Mouse (Mus musculus): ENCODE data around the gene Vwa3b. TPM values are rescaled to one million over a fixed set of nuclear protein-coding genes. Genes with fewer than 3 reads are reported as not detected.

Vwa3b gene
- polyA plus RNA-seq, 1 experiment from 2014 or later = 0.29 TPM

GRCm38 (mm10) chr1:37201406-37201805 is 175.0 kb downstream of the Vwa3b start:
- ATAC-seq (replicated peaks; ENCODE audit: insufficient number of reproducible peaks, insufficient read depth, low FRiP score, low read depth) = no peak
- H3K4me2 ChIP-seq = no peak overlapping the region
- H3K4me3 ChIP-seq = no peak overlapping the region
- no peak overlapping the region for H3K27ac ChIP-seq
- no peaks in the 10 kb centered on the region for H3K9me3 ChIP-seq (replicated peaks)
- no peaks in the 10 kb centered on the region for H3K36me3 ChIP-seq
- no peak overlapping the region for H3K9ac ChIP-seq
- H3K27me3 ChIP-seq = no peaks in the 10 kb centered on the region
- 66% methylated on average over 4 of the region's 4 CpGs for WGBS
- H3K4me1 ChIP-seq (replicated peaks) = no peaks in the 10 kb centered on the region

GRCm38 (mm10) chr1:37207743-37208142 is 181.3 kb downstream of the Vwa3b start:
- Histone ChIP-seq H3K4me3 (no peak overlapping the region), H3K4me2 (no peak overlapping the region), H3K27ac (no peak overlapping the region), H3K36me3 (no peaks in the 10 kb centered on the region), H3K9ac (no peak overlapping the region), H3K9me3 (replicated peaks) (no peaks in the 10 kb centered on the region), H3K27me3 (no peaks in the 10 kb centered on the region), H3K4me1 (replicated peaks) (no peaks in the 10 kb centered on the region)
- 75% methylated on average over 8 of the region's 8 CpGs for WGBS
- ATAC-seq (replicated peaks; ENCODE audit: insufficient number of reproducible peaks, insufficient read depth, low FRiP score, low read depth) = no peak; the same call in 1 of the 2 replicates

GRCm38 (mm10) chr1:37212375-37212774 is 186.0 kb downstream of the Vwa3b start:
- no peak overlapping the region for H3K9ac ChIP-seq
- no peak overlapping the region for H3K4me3 ChIP-seq
- WGBS = 83% methylated on average over 9 of the region's 9 CpGs
- H3K36me3 ChIP-seq = no peaks in the 10 kb centered on the region
- no peak overlapping the region for H3K27ac ChIP-seq
- H3K4me2 ChIP-seq = no peak overlapping the region
- H3K9me3 ChIP-seq (replicated peaks) = no peaks in the 10 kb centered on the region
- H3K4me1 ChIP-seq (replicated peaks) = no peaks in the 10 kb centered on the region
- no peak for ATAC-seq (replicated peaks; ENCODE audit: insufficient number of reproducible peaks, insufficient read depth, low FRiP score, low read depth)
- H3K27me3 ChIP-seq = no peaks in the 10 kb centered on the region

GRCm38 (mm10) chr1:37214144-37214543 is 187.7 kb downstream of the Vwa3b start, which contains the start of gene Cnga3:
Cnga3 (plus strand) TSS chr1:37214434.
- H3K4me2 ChIP-seq = no peak within 1 kb of the TSS
- no peak within 1 kb of the TSS for H3K4me3 ChIP-seq
- no peak within 1 kb of the TSS for H3K9ac ChIP-seq
- H3K27ac ChIP-seq = no peak within 1 kb of the TSS
- no peaks in the 10 kb centered on the region for H3K4me1 ChIP-seq (replicated peaks)
- peaks cover 11% of the 10 kb centered on the region for H3K27me3 ChIP-seq
- 50% methylated on average over 1 of the region's 1 CpGs for WGBS
- no peaks in the 10 kb centered on the region for H3K36me3 ChIP-seq
- no peaks in the 10 kb centered on the region for H3K9me3 ChIP-seq (replicated peaks)
- ATAC-seq (replicated peaks; ENCODE audit: insufficient number of reproducible peaks, insufficient read depth, low FRiP score, low read depth) = no peak

DNA sequence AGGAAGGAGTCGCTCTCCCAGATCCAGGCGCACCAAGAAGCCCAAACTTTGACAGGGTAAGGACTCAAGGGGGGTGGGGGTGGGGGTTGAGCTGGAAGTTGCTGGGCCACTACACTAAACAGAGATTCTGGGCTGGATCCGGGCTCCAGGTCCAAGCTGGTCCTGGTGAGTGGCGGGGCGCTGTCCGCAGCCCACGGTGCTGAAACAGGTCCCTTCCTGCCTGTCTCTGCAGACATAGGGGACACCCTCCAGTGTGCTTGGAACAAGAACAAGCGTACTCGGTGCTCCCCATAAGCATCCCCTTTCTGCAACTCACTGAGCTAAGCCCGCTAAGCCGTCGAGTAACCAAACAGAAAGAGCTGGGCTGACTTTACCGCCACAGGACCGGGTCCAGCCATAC is 192.0 kb downstream of the Vwa3b start:
- H3K27me3 ChIP-seq = peaks cover 11% of the 10 kb centered on the region
- H3K4me3 ChIP-seq = no peak overlapping the region
- no peaks in the 10 kb centered on the region for H3K36me3 ChIP-seq
- no peaks in the 10 kb centered on the region for H3K9me3 ChIP-seq (replicated peaks)
- no peak overlapping the region for H3K9ac ChIP-seq
- ATAC-seq (replicated peaks; ENCODE audit: insufficient number of reproducible peaks, insufficient read depth, low FRiP score, low read depth) = no peak
- no peaks in the 10 kb centered on the region for H3K4me1 ChIP-seq (replicated peaks)
- no peak overlapping the region for H3K27ac ChIP-seq
- 8% methylated on average over 14 of the region's 14 CpGs for WGBS
- H3K4me2 ChIP-seq = no peak overlapping the region

GRCm38 (mm10) chr1:37219593-37219992 is 193.2 kb downstream of the Vwa3b start:
- ATAC-seq (replicated peaks; ENCODE audit: insufficient number of reproducible peaks, insufficient read depth, low FRiP score, low read depth) = no peak
- 82% methylated on average over 5 of the region's 5 CpGs for WGBS
- H3K4me1 ChIP-seq (replicated peaks) = no peaks in the 10 kb centered on the region

DNA sequence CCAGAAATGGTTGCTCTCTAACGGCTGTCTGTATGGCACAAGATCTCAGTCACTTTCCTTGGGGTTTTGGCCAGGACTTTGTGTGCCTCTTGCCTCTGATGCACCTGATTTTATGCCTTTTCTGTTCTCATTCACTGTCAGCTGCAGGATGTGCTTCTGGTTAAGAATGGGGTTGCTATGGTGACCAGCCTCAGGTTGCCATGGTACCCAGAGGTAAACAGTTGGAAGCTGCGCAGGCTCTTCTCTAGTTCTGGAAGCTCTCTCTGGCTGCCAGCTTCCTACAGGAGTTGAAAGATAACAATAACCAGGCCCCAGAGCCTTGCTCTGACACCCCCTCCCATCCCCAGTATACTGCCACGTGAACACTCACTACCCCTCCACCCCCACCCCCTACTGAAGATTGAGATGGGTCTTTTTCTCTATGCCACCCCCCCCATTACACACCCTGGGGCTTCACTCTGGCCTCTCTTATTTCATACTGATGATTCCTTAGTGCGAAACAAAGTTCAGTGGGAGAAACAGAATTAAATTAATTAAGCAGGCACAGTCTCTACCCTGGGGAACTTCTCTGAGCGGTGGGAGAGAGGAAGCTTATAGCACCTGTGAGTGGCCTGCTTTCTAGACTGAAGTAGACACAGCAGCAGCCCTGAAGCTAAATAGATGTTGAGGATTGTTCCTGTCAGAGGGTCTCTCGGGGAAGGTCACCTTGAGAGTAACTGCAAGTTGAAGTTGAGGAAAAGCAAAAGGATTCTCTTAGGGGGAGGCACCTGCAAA is 193.9 kb downstream of the Vwa3b start:
- H3K9ac ChIP-seq = no peak overlapping the region
- no peaks in the 10 kb centered on the region for H3K36me3 ChIP-seq
- no peak overlapping the region for H3K4me3 ChIP-seq
- H3K4me2 ChIP-seq = no peak overlapping the region
- ATAC-seq (replicated peaks; ENCODE audit: insufficient number of reproducible peaks, insufficient read depth, low FRiP score, low read depth) = no peak; the same call in 1 of the 2 replicates
- 45% methylated on average over 6 of the region's 6 CpGs for WGBS
- H3K9me3 ChIP-seq (replicated peaks) = no peaks in the 10 kb centered on the region
- no peak overlapping the region for H3K27ac ChIP-seq
- peaks cover 11% of the 10 kb centered on the region for H3K27me3 ChIP-seq
- no peaks in the 10 kb centered on the region for H3K4me1 ChIP-seq (replicated peaks)

More at GRCm38 (mm10) chr1:37219593-37219992, 193.2 kb downstream of the Vwa3b start:
- Histone ChIP-seq H3K4me3 (no peak overlapping the region), H3K9me3 (replicated peaks) (no peaks in the 10 kb centered on the region), H3K4me2 (no peak overlapping the region), H3K9ac (no peak overlapping the region), H3K36me3 (no peaks in the 10 kb centered on the region), H3K27me3 (peaks cover 11% of the 10 kb centered on the region), H3K27ac (no peak overlapping the region)

DNA sequence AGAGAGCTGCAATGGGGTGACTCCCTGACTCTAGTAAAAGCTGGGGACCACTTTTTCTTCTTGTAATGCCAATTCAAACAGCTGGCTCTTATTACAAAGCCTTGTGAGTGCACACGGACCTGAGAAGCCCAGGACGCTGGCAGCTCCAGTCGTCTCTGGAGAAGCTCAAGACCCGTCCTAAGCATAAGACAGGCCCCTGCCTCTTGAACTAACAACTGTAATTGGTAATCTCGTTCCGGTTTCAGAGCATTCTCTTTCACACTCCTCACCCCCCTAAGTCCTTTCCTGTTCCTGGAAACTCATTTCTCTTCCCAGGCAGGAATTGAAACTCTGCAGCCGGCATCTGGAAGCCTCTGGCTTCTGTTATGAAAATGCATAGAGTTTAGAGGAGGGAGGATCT is 195.6 kb downstream of the Vwa3b start:
- Histone ChIP-seq H3K4me2 (no peak overlapping the region), H3K36me3 (no peaks in the 10 kb centered on the region), H3K27me3 (peaks cover 11% of the 10 kb centered on the region), H3K9ac (no peak overlapping the region), H3K4me3 (no peak overlapping the region), H3K27ac (no peak overlapping the region), H3K9me3 (replicated peaks) (no peaks in the 10 kb centered on the region), H3K4me1 (replicated peaks) (no peaks in the 10 kb centered on the region)
- WGBS = 35% methylated on average over 7 of the region's 7 CpGs
- no peak for ATAC-seq (replicated peaks; ENCODE audit: insufficient number of reproducible peaks, insufficient read depth, low FRiP score, low read depth)

- Histone ChIP-seq H3K4me3 (no peak overlapping the region), H3K27ac (no peak overlapping the region), H3K9me3 (replicated peaks) (peaks cover 3% of the 10 kb centered on the region; the same call in 1 of the 2 replicates), H3K4me2 (no peak overlapping the region), H3K27me3 (no peaks in the 10 kb centered on the region), H3K36me3 (no peaks in the 10 kb centered on the region), H3K9ac (no peak overlapping the region), H3K4me1 (replicated peaks) (no peaks in the 10 kb centered on the region)
- 60% methylated on average over 6 of the region's 6 CpGs for WGBS
- ATAC-seq (replicated peaks; ENCODE audit: insufficient number of reproducible peaks, insufficient read depth, low FRiP score, low read depth) = no peak
Measured at GRCm38 (mm10) chr1:37230404-37230803, 204.0 kb downstream of the Vwa3b start.

DNA sequence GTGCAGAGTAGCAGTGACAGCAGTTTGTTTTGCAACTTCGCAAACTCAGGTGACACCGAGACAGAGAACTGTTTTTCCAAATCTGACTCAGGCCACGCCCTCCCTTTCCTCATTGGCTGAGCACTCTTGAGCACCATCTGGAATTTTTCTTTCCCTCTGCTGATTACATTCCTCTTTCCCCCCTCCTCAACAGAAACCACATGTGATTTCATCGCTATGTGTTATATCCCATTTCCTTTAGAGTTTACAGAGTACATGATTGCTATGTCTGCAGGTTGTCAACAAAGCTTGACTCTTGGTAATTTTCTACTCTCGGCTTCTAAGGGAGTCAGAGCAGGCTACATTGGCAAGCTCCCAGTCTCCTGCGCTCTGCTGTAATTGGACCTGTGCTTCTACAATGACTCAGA is 204.9 kb downstream of the Vwa3b start:
- Histone ChIP-seq H3K9me3 (replicated peaks) (peaks cover 3% of the 10 kb centered on the region; the same call in 1 of the 2 replicates), H3K36me3 (no peaks in the 10 kb centered on the region), H3K4me1 (replicated peaks) (no peaks in the 10 kb centered on the region), H3K4me3 (no peak overlapping the region), H3K4me2 (0 out of 2 replicates have a peak overlapping the region, but pooled peaks have one; percentile 15), H3K27ac (no peak overlapping the region), H3K27me3 (no peaks in the 10 kb centered on the region), H3K9ac (no peak overlapping the region)
- ATAC-seq (replicated peaks; ENCODE audit: insufficient number of reproducible peaks, insufficient read depth, low FRiP score, low read depth) = peak; percentile 22; the same call in 1 of the 2 replicates
- 38% methylated on average over 6 of the region's 6 CpGs for WGBS
